Mouse (Mus musculus): ENCODE data around the gene Cyfip1.

DNA sequence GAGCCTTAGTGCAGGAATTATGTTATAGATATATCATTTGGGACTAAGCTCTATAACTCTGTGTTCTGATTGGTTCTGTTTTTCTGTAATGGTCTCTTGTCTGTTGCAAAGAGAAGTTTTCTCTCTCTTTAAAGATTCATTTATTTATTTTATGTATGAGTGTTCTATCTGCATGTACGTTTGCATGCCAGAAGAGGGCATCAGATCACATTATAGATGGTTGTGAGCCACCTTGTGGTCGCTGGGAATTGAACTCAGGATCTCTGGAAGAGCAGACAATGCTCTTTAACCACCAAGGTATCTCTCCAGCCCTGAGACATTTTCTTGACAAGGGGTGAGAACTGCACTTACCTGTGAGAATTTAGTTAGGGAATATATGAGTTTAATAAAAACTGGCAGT is 63.9 kb downstream of the Cyfip1 start:
- TF ChIP-seq CTCF (conservative IDR thresholded peaks at IDR 0.05 in 1 of 2, IDR thresholded peaks at IDR 0.05 in 1 of 2; ENCODE audit: low read depth in 2 of 2, low read length in 2 of 2) (peak in 1 of 2 experiments; percentile 59; a peak in 2 of 4 replicates), E2F4 (IDR thresholded peaks at IDR 0.05; ENCODE audit: insufficient replicate concordance, low read depth, low read length) (no peak), SIN3A (IDR thresholded peaks at IDR 0.05; ENCODE audit: low read length) (no peak), KAT2A (IDR thresholded peaks at IDR 0.05; ENCODE audit: insufficient replicate concordance, low read length) (no peak), USF1 (IDR thresholded peaks at IDR 0.05; ENCODE audit: low read depth, low read length) (no peak), POLR2A (IDR thresholded peaks at IDR 0.05; ENCODE audit: low read depth, low read length) (no peak), MAX (IDR thresholded peaks at IDR 0.05; ENCODE audit: low read length) (no peak), EP300 (IDR thresholded peaks at IDR 0.05; ENCODE audit: low read length) (no peak), ETS1 (conservative IDR thresholded peaks at IDR 0.05; ENCODE audit: low read depth, low read length) (no peak), POLR2AphosphoS2 (IDR thresholded peaks at IDR 0.05; ENCODE audit: low read depth, low read length) (no peak)
